Mouse (Mus musculus) thymus, adult 18-20 months (tissue): ENCODE data around the gene Gm21969.

Source experiments
- DNase-seq, 2 experiments: peaks; one replicate each; pipeline ENCODE4 v3.0.0; 2022; ENCODE audit warnings: mixed read lengths in 2 of 2

Gene Gm21969

GRCm38 (mm10) chr4:139669847-139670246 lies 66.9 kb downstream of the Gm21969 start:
- no peak for DNase-seq

- DNase-seq, result no peak
Observed at GRCm38 (mm10) chr4:139675696-139676095, 72.7 kb downstream of the Gm21969 start.

GRCm38 (mm10) chr4:139683728-139684638 lies 81.0 kb downstream of the Gm21969 start:
- DNase-seq, result no peak

GRCm38 (mm10) chr4:139684639-139685017 lies 81.6 kb downstream of the Gm21969 start:
- DNase-seq, result no peak

DNA sequence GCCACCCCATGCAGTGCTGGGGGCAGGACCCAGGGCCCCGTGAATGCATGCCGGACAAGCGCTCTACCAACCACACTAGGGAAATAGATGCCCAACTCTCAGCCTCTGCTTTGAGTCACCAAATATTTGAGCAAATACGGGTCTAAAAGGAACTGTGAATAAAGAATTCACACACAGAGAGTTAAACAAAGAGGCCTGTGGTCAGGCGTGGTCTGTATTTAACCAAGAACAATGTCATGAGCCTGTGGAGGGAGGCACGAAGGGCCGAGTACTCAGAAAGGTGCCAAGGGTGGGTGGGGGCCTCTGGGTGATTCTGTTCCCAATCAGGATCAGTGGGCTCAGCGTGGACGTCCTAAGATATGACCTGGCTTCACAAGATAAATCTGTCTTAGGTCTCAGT lies 85.1 kb downstream of the Gm21969 start:
- DNase-seq, result no peak

- no peak for DNase-seq
Observed at GRCm38 (mm10) chr4:139689627-139690269, 86.8 kb downstream of the Gm21969 start.

DNA sequence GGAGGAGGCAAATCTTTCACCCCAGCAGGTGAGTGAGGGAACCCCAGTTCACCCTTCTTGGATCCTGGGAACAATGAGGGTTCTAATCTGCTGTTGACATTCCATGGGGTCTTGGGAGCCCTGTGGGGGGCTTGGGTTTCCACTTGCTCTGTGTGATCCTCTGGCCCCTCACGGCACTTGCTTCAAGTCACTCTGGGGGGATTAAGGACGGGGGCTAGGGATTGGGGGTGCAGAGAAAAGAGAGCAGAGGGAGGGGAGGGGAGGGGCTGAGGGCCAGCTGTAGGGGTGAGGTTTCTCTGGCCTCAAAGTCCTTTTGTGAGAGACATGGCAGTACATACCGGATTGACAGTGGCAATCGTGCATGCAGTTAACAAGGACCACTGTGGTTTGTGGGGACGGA lies 90.3 kb downstream of the Gm21969 start:
- DNase-seq, result no peak

DNA sequence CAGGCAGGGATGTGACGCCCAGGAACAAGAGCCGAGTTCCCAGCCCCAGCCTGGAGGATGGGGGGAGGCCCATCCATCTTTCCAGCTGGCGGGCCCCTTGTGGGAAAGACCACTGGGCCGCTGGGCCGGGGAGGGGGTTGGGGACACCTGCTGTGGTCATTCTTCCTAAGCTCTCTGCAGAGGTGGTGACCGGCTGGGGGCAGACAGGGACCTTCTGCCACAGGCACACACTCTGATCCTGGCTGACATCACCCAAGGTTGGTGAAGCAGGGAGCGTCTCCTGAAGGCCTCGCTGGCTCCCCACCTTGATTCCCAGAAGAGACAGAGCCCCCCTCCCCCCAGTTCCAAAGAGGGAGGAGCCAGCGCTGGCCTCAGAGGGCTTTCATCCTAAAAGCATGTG lies 94.8 kb downstream of the Gm21969 start:
- no peak for DNase-seq

DNA sequence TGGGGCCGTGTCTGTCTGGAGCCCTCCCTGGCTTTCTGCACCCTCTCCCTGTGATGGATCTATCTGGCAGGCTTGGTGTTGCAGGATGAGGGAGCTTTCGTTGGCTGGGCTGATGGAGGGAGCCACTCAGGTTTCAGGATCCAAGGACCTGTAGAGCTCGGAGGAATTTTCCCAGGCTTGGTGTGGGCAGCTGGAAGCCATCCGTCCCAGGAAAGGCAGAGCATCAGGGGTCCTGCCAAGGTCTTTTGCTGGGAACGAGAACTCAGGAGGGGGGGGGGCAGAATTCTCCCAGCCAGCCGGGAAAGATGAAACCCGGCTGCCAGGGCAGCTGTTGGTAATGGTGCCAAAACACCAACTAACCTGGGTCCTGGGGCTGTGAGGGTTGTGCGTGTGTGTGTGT lies 95.6 kb downstream of the Gm21969 start:
- no peak for DNase-seq

- no peak for DNase-seq
Observed at GRCm38 (mm10) chr4:139702914-139703313, 99.9 kb downstream of the Gm21969 start.

DNA sequence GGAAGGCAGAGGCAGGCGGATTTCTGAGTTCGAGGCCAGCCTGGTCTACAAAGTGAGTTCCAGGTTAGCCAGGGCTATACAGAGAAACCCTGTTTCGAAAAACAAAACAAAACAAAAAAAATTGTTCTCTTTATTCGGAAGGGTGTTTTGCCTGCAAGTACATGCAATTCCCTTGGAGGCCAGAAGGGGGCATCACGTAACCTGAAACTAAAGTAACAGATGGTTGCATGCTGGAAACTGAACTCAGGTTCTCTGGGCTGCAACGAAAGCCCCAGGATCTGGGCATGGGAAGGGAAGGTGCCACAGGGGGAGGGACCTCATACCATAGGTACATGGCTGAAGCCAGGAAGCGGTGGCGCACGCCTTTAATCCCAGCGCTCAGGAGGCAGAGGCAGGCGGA lies 100.5 kb downstream of the Gm21969 start:
- DNase-seq, result no peak

DNA sequence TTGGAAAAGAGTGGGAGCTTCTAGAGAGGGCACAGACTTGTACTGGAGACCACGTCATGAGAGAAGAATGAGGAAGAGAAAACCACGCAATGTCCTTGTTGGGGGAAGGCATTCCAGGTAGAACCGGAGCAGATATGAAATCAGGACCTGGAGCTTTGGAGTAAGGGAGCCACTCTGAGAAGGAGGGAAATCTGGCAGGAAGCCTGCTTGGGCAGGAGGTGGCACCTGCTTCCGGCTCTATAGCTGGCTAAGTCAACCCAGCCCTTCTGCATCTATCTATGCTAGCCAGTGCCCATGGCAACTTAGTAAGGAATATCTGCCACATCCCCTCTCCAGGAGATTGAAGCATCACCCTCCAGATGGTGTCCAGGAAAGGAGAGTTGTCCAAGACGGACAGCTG lies 103.0 kb downstream of the Gm21969 start:
- no peak for DNase-seq

DNA sequence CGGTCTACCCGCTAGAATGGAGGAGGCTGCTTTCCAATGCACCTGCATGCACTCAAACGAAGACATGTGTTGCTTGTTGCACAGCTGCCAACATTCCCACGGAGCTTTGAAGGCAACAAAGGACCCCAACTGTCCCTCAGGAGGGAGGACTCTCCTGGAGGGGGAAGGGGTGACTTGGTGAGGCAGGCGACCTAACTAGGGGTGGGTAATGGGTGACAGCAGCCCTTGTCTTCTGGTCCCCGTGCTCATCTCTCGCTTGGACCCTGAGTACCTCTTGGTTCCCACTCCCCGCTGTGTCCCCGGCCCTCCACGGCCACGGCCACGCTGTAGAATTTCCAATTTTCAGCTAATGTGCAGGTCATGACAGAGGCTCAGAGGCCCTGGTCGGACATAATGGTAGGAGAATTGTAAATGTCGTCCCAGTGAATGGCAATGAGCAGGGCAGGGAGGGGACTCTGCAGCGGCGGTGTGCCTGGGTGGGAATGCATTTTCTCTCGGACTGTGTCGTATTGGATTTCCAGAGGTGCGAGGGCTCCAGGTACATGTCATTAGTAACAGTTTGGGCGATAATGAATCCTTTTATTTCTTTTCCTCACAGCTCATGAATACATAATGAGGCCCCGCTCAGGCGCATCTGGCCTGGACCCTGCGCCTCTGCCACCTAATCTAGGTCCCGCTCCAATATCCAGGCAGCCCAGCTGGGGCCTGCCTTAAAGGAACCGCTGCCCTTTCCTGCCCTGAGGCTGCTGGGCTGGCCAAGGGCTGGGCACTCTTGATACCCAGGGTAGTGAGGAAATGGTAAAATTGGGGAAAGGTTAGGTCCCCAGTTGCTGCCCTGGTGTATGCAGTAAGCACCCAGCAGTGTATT lies 107.7 kb downstream of the Gm21969 start:
- DNase-seq, result no peak
